Mouse (Mus musculus) olfactory bulb, adult 2 months (tissue): ENCODE data around the gene Xrn2.

Experiments
- CTCF ChIP-seq: fragments of 200-500 bp; IDR thresholded peaks from 2 replicates; pipeline ENCODE4 v1.5.1; 2012; ENCODE audit warnings: low read depth, mild to moderate bottlenecking, low read length, moderate library complexity; ENCODE audit not compliant: insufficient read depth
- POLR2A ChIP-seq: fragments of 200-500 bp; IDR thresholded peaks from 2 replicates; pipeline ENCODE4 v1.6.1; 2012; ENCODE audit warnings: mild to moderate bottlenecking, low read depth, low read length, moderate library complexity; ENCODE audit not compliant: insufficient read depth

GRCm38 (mm10) chr2:147086441-147086840 is 73.6 kb downstream of the Xrn2 start:
- TF ChIP-seq POLR2A (no peak), CTCF (no peak)
